Mouse (Mus musculus) myocyte (in vitro differentiated cells): Measurements from ENCODE around the gene Tgm2.

Experiments
- CEBPB ChIP-seq: IDR thresholded peaks from 2 replicates; pipeline ENCODE4 v1.6.1; 2011; ENCODE audit warnings: mild to moderate bottlenecking, moderate library complexity; ENCODE audit not compliant: poor library complexity, insufficient read depth, severe bottlenecking
- MYOD1 ChIP-seq, 3 experiments: IDR thresholded peaks; one replicate each; pipeline ENCODE4 v1.6.1; 2011; ENCODE audit warnings: control low read depth in 2 of 3, low read depth in 2 of 3, mild to moderate bottlenecking in 2 of 3, moderate library complexity in 1 of 3; ENCODE audit not compliant: insufficient read length in 2 of 3, control insufficient read depth in 1 of 3
- MYOG ChIP-seq, 3 experiments: IDR thresholded peaks; one replicate each; pipeline ENCODE4 v1.6.1; 2011; ENCODE audit warnings: control low read depth in 2 of 3, low read depth in 2 of 3, mild to moderate bottlenecking in 2 of 3; ENCODE audit not compliant: insufficient read length in 2 of 3, control insufficient read depth in 1 of 3, insufficient read depth in 1 of 3
- POLR2A ChIP-seq: IDR thresholded peaks from one replicate; pipeline ENCODE4 v1.6.1; 2011; ENCODE audit warnings: low read depth, mild to moderate bottlenecking, control low read depth, moderate library complexity; ENCODE audit not compliant: insufficient read length
- TCF12 ChIP-seq: IDR thresholded peaks from one replicate; pipeline ENCODE4 v1.6.1; 2011; ENCODE audit warnings: mild to moderate bottlenecking, control low read depth; ENCODE audit not compliant: poor library complexity, insufficient read depth, severe bottlenecking

- TF ChIP-seq POLR2A (no peak), TCF12 (no peak), MYOD1 (IDR thresholded peaks at IDR 0.05; ENCODE audit: control insufficient read depth in 1 of 3, insufficient read length in 2 of 3, low read depth in 2 of 3) (no peak), MYOG (IDR thresholded peaks at IDR 0.05; ENCODE audit: control insufficient read depth in 1 of 3, insufficient read depth in 1 of 3, insufficient read length in 2 of 3, low read depth in 2 of 3) (no peak), CEBPB (no peak)
These were observed 78.9 kb downstream of the Tgm2 start for GRCm38 (mm10) chr2:158067260-158067824.
